Mouse (Mus musculus) erythroblast, embryonic 14.5 days (primary cell): ENCODE measurements around the gene Bco2.

ENCODE experiments used
- GATA1 ChIP-seq: IDR thresholded peaks from 2 replicates; pipeline ENCODE4 v1.6.1; 2012; ENCODE audit warnings: low read length, inconsistent platforms, mixed read lengths
- TAL1 ChIP-seq: IDR thresholded peaks from 3 replicates; pipeline ENCODE4 v1.6.1; 2012; ENCODE audit warnings: low read length, inconsistent platforms, mixed read lengths

DNA sequence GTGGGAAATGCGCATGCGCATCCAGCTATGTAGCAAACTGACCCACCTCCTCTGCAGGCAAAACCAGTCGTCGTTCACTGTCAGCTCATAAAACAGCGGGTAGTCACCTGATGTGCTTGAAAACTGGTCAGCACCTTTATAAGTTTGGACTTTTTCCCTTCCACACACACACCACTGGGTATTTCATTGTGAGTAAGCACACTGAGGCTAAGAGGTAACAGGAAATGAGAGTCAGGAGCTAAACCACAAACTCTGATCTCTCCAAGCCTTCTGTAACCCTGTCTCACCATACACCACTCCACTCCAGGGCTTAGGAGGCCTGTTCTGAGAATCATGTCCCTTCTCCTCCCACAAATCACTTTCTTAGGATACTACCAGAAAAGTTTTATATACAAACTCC lies 29.4 kb downstream of the Bco2 start:
- TF ChIP-seq TAL1 (no peak), GATA1 (no peak)
